Mouse (Mus musculus) intestine, embryonic 14.5 days (tissue): ENCODE results near the gene Mycbpap. TPM values are rescaled to one million over a fixed set of nuclear protein-coding genes. Genes with fewer than 3 reads are reported as not detected.

Source experiments
- ATAC-seq: fragments of 200-750 bp; cut with Nextera tagmentation; replicated peaks from 2 replicates; pipeline ENCODE4 v1.8.0; 2017; ENCODE audit warnings: low read depth, moderate number of reproducible peaks, moderate TSS enrichment, moderate library complexity; ENCODE audit not compliant: low FRiP score, low TSS enrichment
- DNase-seq: peaks from one replicate; pipeline ENCODE4 v3.0.0-alpha.2; 2018; ENCODE audit warnings: low spot score
- H3K27ac ChIP-seq: fragments of 300-500 bp; sonication (generic); 2 replicates; pipeline ENCODE4 v1.5.1; 2014; ENCODE audit warnings: low read depth, mild to moderate bottlenecking, control low read depth
- H3K27me3 ChIP-seq: fragments of 300-500 bp; sonication (generic); replicated peaks from 2 replicates; pipeline ENCODE4 v1.6.1; 2014; ENCODE audit warnings: low read length, control low read depth; ENCODE audit not compliant: control insufficient read depth, insufficient read depth
- H3K36me3 ChIP-seq: fragments of 300-500 bp; sonication (generic); 2 replicates; pipeline ENCODE4 v1.6.1; 2014; ENCODE audit warnings: low read length, control low read depth; ENCODE audit not compliant: control insufficient read depth, insufficient read depth
- H3K4me1 ChIP-seq: fragments of 300-500 bp; sonication (generic); replicated peaks from 2 replicates; pipeline ENCODE4 v1.6.1; 2014; ENCODE audit warnings: low read length, control low read depth, mixed read lengths; ENCODE audit not compliant: control insufficient read depth, insufficient read depth
- H3K4me2 ChIP-seq: fragments of 300-500 bp; sonication (generic); 2 replicates; pipeline ENCODE4 v1.6.1; 2014; ENCODE audit warnings: low read length
- H3K4me3 ChIP-seq: fragments of 300-500 bp; sonication (generic); 2 replicates; pipeline ENCODE4 v1.5.1; 2014; ENCODE audit warnings: low read depth, low read length, control low read depth, mixed read lengths
- H3K9ac ChIP-seq: fragments of 300-500 bp; sonication (generic); 2 replicates; pipeline ENCODE4 v1.6.1; 2014; ENCODE audit warnings: mild to moderate bottlenecking, low read length
- H3K9me3 ChIP-seq: fragments of 300-500 bp; sonication (generic); 2 replicates; pipeline ENCODE4 v1.6.1; 2016; ENCODE audit warnings: low read length, control low read depth; ENCODE audit not compliant: control insufficient read depth
- WGBS: fragments of 180-500 bp; shearing (Covaris S2); extraction: QIAGEN DNeasy Blood & Tissue Kit; methylation state at CpG from one replicate; pipeline ENCODE4 v1.1.7; 2014; 5-methylcytosine and 5-hydroxymethylcytosine counted together
- polyA plus RNA-seq: library from polyadenylated mRNA; unstranded; fragments of >200 nt; fragmentation: Nextera tagmentation; extraction: Ambion mirVana; gene quantifications from 2 replicates; pipeline ENCODE4 v1.2.1, GENCODE M21; 2014

Gene Mycbpap
- polyA plus RNA-seq, result 1.8 and 2.5 TPM in 2 replicates

DNA sequence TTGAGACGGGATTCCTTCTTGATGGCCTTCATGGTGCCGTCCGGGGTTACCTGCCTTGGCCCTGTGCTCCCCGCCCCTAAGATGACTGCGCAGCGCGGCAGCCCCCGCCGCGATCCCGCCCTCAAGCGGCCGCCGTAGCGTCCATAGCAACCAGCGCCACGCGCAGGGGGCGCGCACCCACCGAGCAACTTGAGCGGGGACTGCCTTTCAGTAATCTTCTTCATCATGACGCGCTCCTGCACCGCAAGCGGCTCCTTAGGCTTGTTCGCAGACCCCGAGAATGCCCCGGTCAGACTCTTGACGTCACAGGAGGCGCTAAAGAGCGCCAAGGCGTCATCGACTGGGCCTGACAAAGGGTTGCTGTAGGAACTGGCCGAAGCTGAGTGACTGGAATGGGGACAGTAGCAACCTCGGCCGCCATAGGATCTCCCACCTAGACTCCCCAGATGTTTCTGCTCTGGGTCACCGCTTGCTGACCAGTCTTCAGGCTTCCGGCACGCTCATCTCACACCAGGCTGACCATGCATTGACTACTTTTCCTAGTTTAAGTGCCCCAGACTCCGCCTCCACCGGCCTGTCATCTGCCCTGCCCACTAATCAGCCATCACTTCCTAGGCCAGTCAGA is at the start of gene Mycbpap:
Gene Mycbpap, minus strand, starts transcription at position 524 of the 625 bp plus-strand sequence.
- under 1% methylated on average over 42 of the region's 42 CpGs for WGBS
- Histone ChIP-seq H3K4me1 (peaks cover 4% of the 10 kb centered on the region; the same call in 1 of the 2 replicates), H3K36me3 (no peaks in the 10 kb centered on the region), H3K27ac (no peak within 1 kb of the TSS), H3K9ac (peak within 1 kb of the TSS; percentile 51), H3K4me3 (peak within 1 kb of the TSS; percentile 55), H3K9me3 (no peaks in the 10 kb centered on the region), H3K27me3 (no peaks in the 10 kb centered on the region), H3K4me2 (peak within 1 kb of the TSS; percentile 74)
- DNase-seq (peak; percentile 88), ATAC-seq (peak; percentile 77)

DNA sequence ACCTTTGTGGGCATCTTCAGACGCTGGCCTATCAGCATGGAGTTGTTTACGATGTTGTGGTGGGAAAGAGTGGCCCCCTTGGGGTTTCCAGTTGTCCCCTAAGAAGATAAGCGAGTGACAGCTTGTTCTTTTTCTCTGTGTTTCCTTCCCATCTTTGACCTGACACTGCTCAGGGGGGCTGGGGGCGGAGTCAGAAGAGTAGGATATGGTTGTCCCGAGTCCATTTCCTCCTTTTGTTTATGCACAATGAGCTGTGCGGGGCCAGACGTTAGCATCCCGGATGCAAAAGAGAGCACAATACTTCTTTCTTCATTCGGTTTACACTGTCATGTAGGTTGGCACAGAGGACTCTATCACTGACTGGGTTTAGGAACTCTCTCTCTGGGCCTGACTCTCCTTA is 49.1 kb upstream of the Mycbpap start:
- Histone ChIP-seq H3K27ac (peak overlapping the region; percentile 64; the same call in 1 of the 2 replicates), H3K36me3 (peaks cover 19% of the 10 kb centered on the region), H3K4me3 (no peak overlapping the region), H3K4me2 (no peak overlapping the region), H3K9ac (no peak overlapping the region), H3K9me3 (no peaks in the 10 kb centered on the region), H3K27me3 (no peaks in the 10 kb centered on the region), H3K4me1 (no peaks in the 10 kb centered on the region)
- DNase-seq (no peak), ATAC-seq (no peak)
- WGBS, result 44% methylated on average over 9 of the region's 9 CpGs

DNA sequence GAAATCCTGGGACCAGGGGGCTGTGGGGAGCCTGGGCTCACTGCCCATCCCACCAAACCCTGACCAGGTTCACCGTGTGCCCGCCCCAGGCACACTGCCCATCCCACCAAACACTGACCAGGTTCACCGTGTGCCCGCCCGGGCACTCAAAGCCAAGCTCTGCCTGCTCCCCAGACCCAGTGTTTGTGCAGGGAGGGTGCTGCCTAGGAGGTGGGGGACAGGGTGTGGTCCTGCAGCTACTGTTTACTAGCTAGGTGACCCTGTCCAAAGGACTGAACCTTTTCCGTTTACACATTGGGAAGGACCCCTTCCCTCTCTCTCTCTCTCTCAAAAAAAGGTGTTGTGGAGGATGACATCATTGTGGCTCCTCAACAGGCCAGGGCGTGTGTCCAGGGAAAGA is 45.8 kb upstream of the Mycbpap start:
- WGBS, result 88% methylated on average over 7 of the region's 7 CpGs
- H3K4me2 ChIP-seq, result no peak overlapping the region
- peaks cover 11% of the 10 kb centered on the region for H3K4me1 ChIP-seq
- DNase-seq (no peak), ATAC-seq (no peak)
- H3K9ac ChIP-seq, result no peak overlapping the region
- no peak overlapping the region for H3K27ac ChIP-seq
- peaks cover 19% of the 10 kb centered on the region for H3K36me3 ChIP-seq
- peaks cover 18% of the 10 kb centered on the region for H3K27me3 ChIP-seq
- H3K9me3 ChIP-seq, result no peaks in the 10 kb centered on the region
- H3K4me3 ChIP-seq, result no peak overlapping the region

DNA sequence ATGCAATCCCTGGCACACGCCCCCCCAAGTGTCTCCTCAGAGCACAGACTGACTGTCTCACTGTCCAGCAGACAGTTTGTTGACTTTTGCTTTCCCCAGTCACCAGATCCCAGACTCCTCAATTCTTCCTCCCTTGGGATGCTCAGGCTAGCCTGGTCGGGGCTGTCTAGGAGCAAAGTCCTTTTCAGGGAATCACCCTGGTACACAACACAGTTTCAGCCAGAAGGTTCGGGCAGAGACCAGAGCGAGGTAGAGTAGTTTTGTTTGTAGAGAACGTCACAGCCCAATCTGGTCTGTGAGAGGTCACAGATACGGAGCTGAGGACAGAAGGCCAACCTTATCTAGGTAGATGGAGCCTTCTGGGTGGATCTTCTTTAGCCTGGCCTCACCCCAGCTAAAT is 45.0 kb upstream of the Mycbpap start:
- ATAC-seq (no peak), DNase-seq (no peak)
- H3K27ac ChIP-seq, result no peak overlapping the region
- H3K9me3 ChIP-seq, result no peaks in the 10 kb centered on the region
- no peak overlapping the region for H3K4me2 ChIP-seq
- peaks cover 19% of the 10 kb centered on the region for H3K36me3 ChIP-seq
- WGBS, result 43% methylated on average over 6 of the region's 6 CpGs
- H3K4me3 ChIP-seq, result no peak overlapping the region
- peaks cover 18% of the 10 kb centered on the region for H3K27me3 ChIP-seq
- H3K4me1 ChIP-seq, result peaks cover 11% of the 10 kb centered on the region
- H3K9ac ChIP-seq, result no peak overlapping the region

DNA sequence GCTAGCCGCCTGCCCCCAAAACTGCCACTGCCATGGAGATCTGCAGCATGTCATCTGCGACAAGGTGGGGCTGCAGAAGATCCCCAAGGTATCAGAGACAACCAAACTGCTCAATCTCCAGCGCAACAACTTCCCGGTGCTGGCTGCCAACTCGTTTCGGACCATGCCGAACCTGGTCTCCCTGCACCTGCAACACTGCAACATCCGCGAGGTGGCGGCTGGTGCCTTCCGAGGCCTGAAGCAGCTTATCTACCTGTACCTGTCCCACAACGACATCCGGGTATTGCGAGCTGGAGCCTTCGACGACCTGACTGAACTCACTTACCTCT is 43.6 kb upstream of the Mycbpap start:
- H3K36me3 ChIP-seq, result peaks cover 13% of the 10 kb centered on the region; the same call in 1 of the 2 replicates
- 13% methylated on average over 16 of the region's 16 CpGs for WGBS
- no peaks in the 10 kb centered on the region for H3K9me3 ChIP-seq
- no peak overlapping the region for H3K27ac ChIP-seq
- H3K9ac ChIP-seq, result no peak overlapping the region
- peak overlapping the region; percentile 47 for H3K4me2 ChIP-seq
- peak overlapping the region; percentile 0; the same call in 1 of the 2 replicates for H3K4me3 ChIP-seq
- DNase-seq, result peak; percentile 78
- peaks cover 18% of the 10 kb centered on the region for H3K27me3 ChIP-seq
- ATAC-seq, result no peak
- peaks cover 11% of the 10 kb centered on the region for H3K4me1 ChIP-seq

DNA sequence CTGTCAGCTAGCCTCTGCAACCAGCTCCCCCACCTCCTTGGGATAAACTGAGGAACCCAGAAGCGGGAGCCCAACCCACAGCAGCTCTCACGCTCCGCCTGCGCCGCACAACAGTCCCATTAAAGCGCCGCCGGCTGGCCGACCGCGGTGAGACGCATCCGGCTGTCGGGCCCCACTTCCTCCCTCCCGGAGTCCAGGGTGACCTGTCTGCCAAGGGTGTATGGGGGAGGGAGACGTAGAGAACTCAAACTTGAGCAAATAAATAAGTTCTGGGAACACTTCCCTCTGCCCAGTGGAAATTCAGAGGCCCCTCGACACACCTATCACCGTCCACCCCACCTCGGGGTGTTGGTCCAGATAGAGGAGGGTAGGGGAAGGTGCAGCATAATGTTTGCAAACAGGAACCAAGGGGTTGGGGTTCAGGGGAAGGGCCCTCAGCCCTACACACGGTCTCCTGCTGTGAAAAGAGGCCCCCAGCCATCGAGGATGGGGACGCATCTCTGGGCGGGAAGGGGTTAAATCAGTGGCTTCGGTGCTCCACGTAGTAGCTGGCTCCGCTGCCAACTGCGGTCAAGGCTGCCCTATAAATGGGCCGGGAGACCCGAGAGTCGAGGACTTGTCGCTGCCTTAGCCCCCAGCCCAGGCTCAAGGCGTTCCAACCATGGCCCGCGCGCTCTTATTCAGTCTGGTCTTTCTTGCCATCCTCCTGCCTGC is 43.1 kb upstream of the Mycbpap start, which contains the start of gene Chad:
Gene Chad, plus strand, starts transcription at position 611 of the 714 bp plus-strand sequence.
- 6% methylated on average over 35 of the region's 35 CpGs for WGBS

DNA sequence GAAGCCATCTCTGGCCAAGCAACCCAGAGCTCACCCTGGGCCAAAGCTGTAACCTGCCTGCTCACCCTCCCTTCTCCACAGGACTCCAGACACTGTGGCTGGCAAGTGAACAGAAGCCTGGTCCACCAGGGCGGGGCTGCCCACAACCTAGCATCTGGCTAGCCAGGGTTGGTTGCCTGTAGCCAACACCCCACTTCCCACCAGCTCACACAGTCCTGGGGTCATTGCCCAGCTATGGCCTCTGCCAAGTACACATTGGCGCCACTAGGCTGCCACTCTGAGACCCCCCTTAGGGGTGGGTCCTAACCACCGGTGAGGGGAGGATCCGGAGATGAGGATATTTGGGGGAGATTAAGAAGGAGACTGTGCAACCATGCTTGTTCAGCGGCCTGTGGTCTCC is 42.3 kb upstream of the Mycbpap start:
- ATAC-seq, result 0 out of 2 replicates have a peak, but pooled peaks have one; percentile 9
- Histone ChIP-seq H3K4me3 (0 out of 2 replicates have a peak overlapping the region, but pooled peaks have one; percentile 0), H3K27ac (no peak overlapping the region), H3K9ac (no peak overlapping the region), H3K4me1 (peaks cover 11% of the 10 kb centered on the region), H3K27me3 (peaks cover 18% of the 10 kb centered on the region), H3K36me3 (0 out of 2 replicates have a peak, but pooled peaks cover 4% of the 10 kb centered on the region), H3K9me3 (no peaks in the 10 kb centered on the region), H3K4me2 (peak overlapping the region; percentile 47)
- DNase-seq, result no peak
- 58% methylated on average over 5 of the region's 5 CpGs for WGBS

More for the DNA sequence above, 43.1 kb upstream of the Mycbpap start, which contains the start of gene Chad:
- ATAC-seq (0 out of 2 replicates have a peak, but pooled peaks have one; percentile 17), DNase-seq (peak; percentile 66)
- H3K4me2 ChIP-seq, result peak within 1 kb of the TSS; percentile 47
- no peaks in the 10 kb centered on the region for H3K9me3 ChIP-seq
- peaks cover 18% of the 10 kb centered on the region for H3K27me3 ChIP-seq
- H3K36me3 ChIP-seq, result peaks cover 12% of the 10 kb centered on the region; the same call in 1 of the 2 replicates
- 0 out of 2 replicates have a peak within 1 kb of the TSS, but pooled peaks have one; percentile 20 for H3K9ac ChIP-seq
- H3K4me3 ChIP-seq, result peak within 1 kb of the TSS; percentile 0; the same call in 1 of the 2 replicates
- peaks cover 11% of the 10 kb centered on the region for H3K4me1 ChIP-seq
- H3K27ac ChIP-seq, result no peak within 1 kb of the TSS

DNA sequence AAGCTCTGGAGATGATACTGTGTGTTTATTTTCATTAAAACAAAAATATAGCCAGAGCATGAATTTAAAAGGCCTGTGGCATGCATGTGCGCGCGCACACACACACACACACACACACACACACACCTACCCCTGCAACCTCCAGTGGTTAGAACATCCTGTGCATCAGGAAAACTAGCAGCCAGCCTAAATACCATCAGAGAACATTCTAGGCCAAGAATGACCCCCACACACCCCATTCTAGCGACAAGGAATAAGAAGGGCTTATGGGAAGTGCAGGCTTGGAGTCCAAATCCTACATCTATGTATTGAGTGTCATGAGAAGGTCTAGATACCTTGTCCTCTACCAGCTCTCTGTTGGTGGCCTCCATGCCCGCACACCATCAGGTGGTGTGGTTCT is 41.8 kb upstream of the Mycbpap start:
- no peak overlapping the region for H3K27ac ChIP-seq
- ATAC-seq (no peak), DNase-seq (no peak)
- peaks cover 18% of the 10 kb centered on the region for H3K27me3 ChIP-seq
- H3K4me1 ChIP-seq, result peaks cover 11% of the 10 kb centered on the region
- H3K36me3 ChIP-seq, result no peaks in the 10 kb centered on the region
- no peak overlapping the region for H3K9ac ChIP-seq
- H3K4me2 ChIP-seq, result no peak overlapping the region
- no peaks in the 10 kb centered on the region for H3K9me3 ChIP-seq
- H3K4me3 ChIP-seq, result no peak overlapping the region
- 95% methylated on average over 5 of the region's 5 CpGs for WGBS
